Mouse (Mus musculus) cerebellum, adult (tissue): ENCODE measurements around the gene Slc22a23.

Source experiments
- ATAC-seq: cut with Nextera tagmentation; 2 replicates; pipeline ENCODE4 v1.9.2; 2017; ENCODE audit warnings: mild to moderate bottlenecking, moderate library complexity, mixed read lengths; ENCODE audit not compliant: insufficient number of reproducible peaks, low FRiP score, low TSS enrichment

Gene Slc22a23

GRCm38 (mm10) chr13:34245216-34245615 is 99.8 kb downstream of the Slc22a23 start:
- no peak for ATAC-seq

- no peak for ATAC-seq
These were observed 100.8 kb downstream of the Slc22a23 start for GRCm38 (mm10) chr13:34244186-34244585.

GRCm38 (mm10) chr13:34242211-34242610 is 102.8 kb downstream of the Slc22a23 start:
- ATAC-seq: no peak

- no peak for ATAC-seq
These were observed 104.9 kb downstream of the Slc22a23 start for GRCm38 (mm10) chr13:34240087-34240428.

GRCm38 (mm10) chr13:34239371-34240086 is 105.5 kb downstream of the Slc22a23 start:
- no peak for ATAC-seq

- no peak for ATAC-seq
These were observed 106.2 kb downstream of the Slc22a23 start for GRCm38 (mm10) chr13:34238646-34239290.

- ATAC-seq: no peak
These were observed 109.9 kb downstream of the Slc22a23 start for GRCm38 (mm10) chr13:34235056-34235455.

GRCm38 (mm10) chr13:34234439-34234838 is 110.5 kb downstream of the Slc22a23 start:
- no peak for ATAC-seq

GRCm38 (mm10) chr13:34232992-34233391 is 112.0 kb downstream of the Slc22a23 start:
- no peak for ATAC-seq

- ATAC-seq: no peak
These were observed 116.1 kb downstream of the Slc22a23 start for GRCm38 (mm10) chr13:34228905-34229304.

- no peak for ATAC-seq
These were observed 117.0 kb downstream of the Slc22a23 start for GRCm38 (mm10) chr13:34227720-34228661.

GRCm38 (mm10) chr13:34226940-34227339 is 118.0 kb downstream of the Slc22a23 start:
- no peak for ATAC-seq

GRCm38 (mm10) chr13:34222985-34223384 is 122.0 kb downstream of the Slc22a23 start:
- peak; percentile 65 for ATAC-seq

- no peak for ATAC-seq
These were observed 125.3 kb downstream of the Slc22a23 start for GRCm38 (mm10) chr13:34219728-34220127.

- no peak for ATAC-seq
These were observed 126.2 kb downstream of the Slc22a23 start for GRCm38 (mm10) chr13:34218776-34219175.

GRCm38 (mm10) chr13:34214855-34215254 is 130.1 kb downstream of the Slc22a23 start:
- no peak for ATAC-seq

- ATAC-seq: no peak
These were observed 132.2 kb downstream of the Slc22a23 start for GRCm38 (mm10) chr13:34212735-34213212.

- ATAC-seq: no peak
These were observed 133.7 kb downstream of the Slc22a23 start for GRCm38 (mm10) chr13:34211261-34211775.

- ATAC-seq: no peak
These were observed 137.1 kb downstream of the Slc22a23 start for GRCm38 (mm10) chr13:34207714-34208470.

- no peak for ATAC-seq
These were observed 139.8 kb downstream of the Slc22a23 start for GRCm38 (mm10) chr13:34205216-34205615.
